Mouse (Mus musculus): ENCODE data around the gene Hist1h2ae. TPM values are rescaled to one million over a fixed set of nuclear protein-coding genes. Genes with fewer than 3 reads are reported as not detected.
"Not testable (repeated sequence)": the region's sequence is repeated elsewhere in the genome, so short reads cannot be mapped to it uniquely, and the experiment has no call there.

The Hist1h2ae gene
- polyA plus RNA-seq, 1 experiment, result 5.2 TPM

DNA sequence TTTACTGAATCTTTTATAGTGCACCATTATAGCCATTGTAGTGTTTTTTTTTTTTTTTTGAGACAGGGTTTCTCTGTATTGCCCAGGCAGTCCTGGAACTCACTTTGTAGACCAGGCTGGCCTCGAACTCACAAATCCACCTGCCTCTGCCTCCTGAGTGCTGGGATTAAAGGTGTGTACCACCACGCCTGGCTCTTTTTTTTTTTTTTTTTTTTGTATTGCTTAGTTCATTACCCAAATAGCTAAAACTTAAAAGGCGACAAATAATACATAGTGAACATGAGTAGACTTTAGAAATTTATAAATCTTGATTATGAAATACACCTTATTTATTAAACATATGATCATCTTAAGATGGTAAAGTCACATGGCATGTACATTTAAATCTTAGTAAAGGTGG, 29.5 kb downstream of the Hist1h2ae start:
- Histone ChIP-seq H3K36me3 (ENCODE audit: control insufficient read depth) (peaks cover 32% of the 10 kb centered on the region), H3K4me3 (replicated peaks) (peak overlapping the region; percentile 64)
- no peak for TF ChIP-seq GATA1 (IDR thresholded peaks at IDR 0.05; ENCODE audit: low read length)
- TF ChIP-seq TAL1 (IDR thresholded peaks at IDR 0.05; ENCODE audit: low read length), result no peak

DNA sequence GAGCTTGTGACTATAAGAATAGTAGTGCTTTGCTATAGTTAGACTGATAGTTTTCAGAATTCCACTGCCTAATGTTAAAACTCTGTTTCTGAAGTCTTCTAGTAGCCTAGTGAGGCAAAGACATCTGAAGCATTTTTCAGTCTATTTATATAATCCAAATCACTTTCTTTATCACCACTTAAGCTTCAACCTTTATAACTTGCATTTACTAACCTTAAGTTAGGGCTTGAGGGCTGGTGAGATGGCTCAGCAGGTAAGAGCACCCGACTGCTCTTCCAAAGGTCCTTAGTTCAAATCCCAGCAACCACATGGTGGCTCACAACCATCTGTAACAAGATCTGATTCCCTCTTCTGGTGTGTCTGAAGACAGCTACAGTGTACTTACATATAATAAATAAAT, 31.2 kb downstream of the Hist1h2ae start:
- not testable (repeated sequence) for H3K4me3 ChIP-seq (replicated peaks); H3K9me3 ChIP-seq (ENCODE audit: control insufficient read depth, low read length); H3K27me3 ChIP-seq (ENCODE audit: control insufficient read depth)
- Histone ChIP-seq H3K36me3 (ENCODE audit: control insufficient read depth) (peaks cover 32% of the 10 kb centered on the region), H3K4me1 (ENCODE audit: control insufficient read depth) (peaks cover 52% of the 10 kb centered on the region)

More for the DNA sequence above, 29.5 kb downstream of the Hist1h2ae start:
- no peaks in the 10 kb centered on the region for H3K27me3 ChIP-seq (ENCODE audit: control insufficient read depth)
- H3K4me1 ChIP-seq (ENCODE audit: control insufficient read depth), result peaks cover 54% of the 10 kb centered on the region
- no peaks in the 10 kb centered on the region for H3K9me3 ChIP-seq (ENCODE audit: control insufficient read depth, low read length)

DNA sequence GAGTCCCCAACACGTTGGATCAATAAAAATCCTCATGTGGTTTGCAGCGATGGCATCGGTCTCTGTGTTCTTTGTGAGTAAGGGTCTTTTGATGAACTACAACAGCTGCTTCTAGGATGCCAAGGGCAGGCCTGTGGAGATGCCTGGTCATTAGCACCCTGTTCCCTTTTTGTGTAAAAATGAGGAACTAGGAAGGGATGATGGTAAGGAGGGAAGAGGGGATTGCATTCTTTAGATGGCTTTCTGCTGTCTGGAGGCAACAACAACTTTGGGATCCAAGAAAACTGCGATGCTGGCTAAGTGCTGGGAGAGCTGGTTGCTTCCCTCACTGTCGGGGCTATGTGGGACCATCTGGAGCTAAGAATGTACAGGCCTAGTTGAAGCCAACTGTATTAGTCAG, 32.8 kb downstream of the Hist1h2ae start:
- H3K36me3 ChIP-seq (ENCODE audit: control insufficient read depth), result peaks cover 32% of the 10 kb centered on the region
- H3K9me3 ChIP-seq (ENCODE audit: control insufficient read depth, low read length), result no peaks in the 10 kb centered on the region
- no peak for TF ChIP-seq GATA1 (IDR thresholded peaks at IDR 0.05; ENCODE audit: low read length)
- no peak for TF ChIP-seq TAL1 (IDR thresholded peaks at IDR 0.05; ENCODE audit: low read length)
- peaks cover 51% of the 10 kb centered on the region for H3K4me1 ChIP-seq (ENCODE audit: control insufficient read depth)
- H3K4me3 ChIP-seq (replicated peaks), result peak overlapping the region; percentile 17
- no peaks in the 10 kb centered on the region for H3K27me3 ChIP-seq (ENCODE audit: control insufficient read depth)

DNA sequence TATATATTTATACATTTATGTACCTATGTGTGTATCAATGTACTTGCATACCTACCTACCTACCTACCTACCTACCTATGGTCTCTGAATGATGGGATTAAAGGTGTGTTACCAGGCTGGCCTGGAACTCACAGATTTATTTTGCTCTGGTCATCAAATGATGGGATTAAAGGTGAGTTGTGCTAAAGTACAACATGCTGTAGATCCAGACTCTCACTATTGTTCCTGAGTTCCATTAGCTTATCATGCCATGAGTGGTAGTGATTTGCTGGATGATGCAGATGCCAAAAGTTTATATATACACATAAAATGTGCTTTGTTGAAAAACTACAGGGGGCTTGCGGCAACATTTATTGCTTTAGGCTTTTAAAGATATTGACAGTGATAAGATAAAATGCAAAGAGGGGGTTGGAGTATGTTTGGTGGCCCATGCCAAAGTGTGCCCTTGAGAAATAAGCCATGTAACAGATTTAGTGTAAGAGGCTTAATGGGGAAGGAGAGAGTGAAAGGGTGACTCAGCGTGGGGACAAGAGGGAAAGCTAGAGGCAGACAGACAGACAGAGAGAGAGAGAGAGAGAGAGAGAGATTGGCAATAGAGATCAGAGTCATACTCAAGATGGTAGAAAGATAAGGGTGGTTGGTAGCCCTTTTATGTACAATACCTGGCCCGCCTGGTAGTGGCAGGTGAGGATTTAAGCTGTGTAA, 33.9 kb downstream of the Hist1h2ae start:
- peaks cover 60% of the 10 kb centered on the region for H3K4me1 ChIP-seq (ENCODE audit: control insufficient read depth)

DNA sequence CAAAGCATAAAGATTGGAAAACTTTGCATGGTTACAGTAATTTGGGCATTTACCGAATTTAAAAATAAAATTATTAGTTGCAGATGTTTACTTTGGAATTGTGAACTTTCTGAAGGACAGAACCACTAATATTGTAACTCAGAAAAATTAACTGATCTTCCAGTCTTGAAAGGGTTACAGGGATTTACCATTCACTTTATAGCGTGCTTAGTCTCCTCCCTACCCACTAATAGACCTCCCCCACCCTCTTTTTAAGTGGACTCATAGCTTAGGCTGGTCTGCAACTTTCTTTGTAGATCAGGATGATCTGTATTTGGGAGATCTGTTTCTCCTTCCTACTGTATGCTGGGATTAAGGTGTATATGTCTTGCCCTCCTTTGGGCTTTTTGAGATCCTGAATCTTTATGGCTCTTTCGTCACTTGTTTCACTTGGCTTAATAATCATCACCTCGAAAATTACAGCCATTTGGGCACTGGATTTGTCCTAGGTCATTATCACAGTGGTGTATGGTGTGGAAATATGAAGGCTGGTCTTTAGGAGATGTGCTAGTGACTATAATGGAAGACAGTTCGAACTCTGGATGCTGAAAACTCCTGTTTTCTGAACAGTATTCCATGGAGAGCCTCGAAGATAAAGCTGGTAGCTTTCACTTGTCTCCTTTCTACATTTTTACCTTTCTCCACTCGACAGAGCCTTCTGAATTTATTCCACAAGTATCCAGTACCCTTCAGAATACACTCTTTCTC, 34.8 kb downstream of the Hist1h2ae start:
- H3K9me3 ChIP-seq (ENCODE audit: control insufficient read depth, low read length), result no peaks in the 10 kb centered on the region
- TF ChIP-seq TAL1 (IDR thresholded peaks at IDR 0.05; ENCODE audit: low read length) (no peak), GATA1 (IDR thresholded peaks at IDR 0.05; ENCODE audit: low read length) (no peak)
- peaks cover 56% of the 10 kb centered on the region for H3K4me1 ChIP-seq (ENCODE audit: control insufficient read depth)
- no peaks in the 10 kb centered on the region for H3K27me3 ChIP-seq (ENCODE audit: control insufficient read depth)
- peaks cover 32% of the 10 kb centered on the region for H3K36me3 ChIP-seq (ENCODE audit: control insufficient read depth)
- peak overlapping the region; percentile 75 for H3K4me3 ChIP-seq (replicated peaks)

More for the DNA sequence above, 33.9 kb downstream of the Hist1h2ae start:
- H3K4me3 ChIP-seq (replicated peaks), result peak overlapping the region; percentile 75
- TF ChIP-seq TAL1 (IDR thresholded peaks at IDR 0.05; ENCODE audit: low read length) (no peak), GATA1 (IDR thresholded peaks at IDR 0.05; ENCODE audit: low read length) (peak; percentile 30; the same call in 1 of the 2 replicates)
- no peaks in the 10 kb centered on the region for H3K27me3 ChIP-seq (ENCODE audit: control insufficient read depth)
- peaks cover 32% of the 10 kb centered on the region for H3K36me3 ChIP-seq (ENCODE audit: control insufficient read depth)
- H3K9me3 ChIP-seq (ENCODE audit: control insufficient read depth, low read length), result no peaks in the 10 kb centered on the region

DNA sequence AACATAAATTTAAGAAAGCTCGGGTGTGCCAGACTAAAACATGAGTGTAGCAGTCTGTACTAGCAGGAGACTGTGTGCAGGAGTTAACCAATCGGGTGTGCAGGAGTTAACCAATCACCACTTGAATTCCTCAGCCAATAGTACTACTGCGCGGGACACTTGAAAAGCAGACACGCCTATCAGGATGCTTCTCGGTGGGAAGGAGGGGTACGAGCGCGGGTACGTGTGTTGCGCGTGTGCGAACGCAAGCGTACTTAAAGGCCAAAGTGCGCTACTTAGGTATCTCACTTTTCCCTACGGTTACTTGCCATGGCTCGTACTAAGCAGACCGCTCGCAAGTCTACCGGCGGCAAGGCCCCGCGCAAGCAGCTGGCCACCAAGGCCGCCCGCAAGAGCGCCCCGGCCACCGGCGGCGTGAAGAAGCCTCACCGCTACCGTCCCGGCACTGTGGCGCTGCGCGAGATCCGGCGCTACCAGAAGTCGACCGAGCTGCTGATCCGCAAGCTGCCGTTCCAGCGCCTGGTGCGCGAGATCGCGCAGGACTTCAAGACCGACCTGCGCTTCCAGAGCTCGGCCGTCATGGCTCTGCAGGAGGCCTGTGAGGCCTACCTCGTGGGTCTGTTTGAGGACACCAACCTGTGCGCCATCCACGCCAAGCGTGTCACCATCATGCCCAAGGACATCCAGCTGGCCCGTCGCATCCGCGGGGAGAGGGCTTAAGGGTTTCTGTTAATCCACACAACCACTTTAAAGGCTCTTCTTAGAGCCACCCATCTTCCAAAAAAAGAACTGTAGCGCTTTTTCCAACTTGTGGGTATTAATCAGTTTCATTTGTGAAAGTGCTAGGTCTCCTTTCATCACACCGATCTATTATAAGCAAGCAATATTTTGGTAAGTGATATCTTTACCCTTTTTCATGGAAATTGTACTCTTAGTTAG, 35.6 kb downstream of the Hist1h2ae start, which contains the start of gene Hist1h3g:
Gene Hist1h3g (plus strand): TSS at position 286 of the 939 bp plus-strand sequence.
- Histone ChIP-seq H3K36me3 (ENCODE audit: control insufficient read depth) (peaks cover 27% of the 10 kb centered on the region), H3K4me3 (replicated peaks) (peak within 1 kb of the TSS; percentile 82), H3K4me1 (ENCODE audit: control insufficient read depth) (peaks cover 49% of the 10 kb centered on the region)
- H3K27me3 ChIP-seq (ENCODE audit: control insufficient read depth); H3K9me3 ChIP-seq (ENCODE audit: control insufficient read depth, low read length): not testable (repeated sequence)

DNA sequence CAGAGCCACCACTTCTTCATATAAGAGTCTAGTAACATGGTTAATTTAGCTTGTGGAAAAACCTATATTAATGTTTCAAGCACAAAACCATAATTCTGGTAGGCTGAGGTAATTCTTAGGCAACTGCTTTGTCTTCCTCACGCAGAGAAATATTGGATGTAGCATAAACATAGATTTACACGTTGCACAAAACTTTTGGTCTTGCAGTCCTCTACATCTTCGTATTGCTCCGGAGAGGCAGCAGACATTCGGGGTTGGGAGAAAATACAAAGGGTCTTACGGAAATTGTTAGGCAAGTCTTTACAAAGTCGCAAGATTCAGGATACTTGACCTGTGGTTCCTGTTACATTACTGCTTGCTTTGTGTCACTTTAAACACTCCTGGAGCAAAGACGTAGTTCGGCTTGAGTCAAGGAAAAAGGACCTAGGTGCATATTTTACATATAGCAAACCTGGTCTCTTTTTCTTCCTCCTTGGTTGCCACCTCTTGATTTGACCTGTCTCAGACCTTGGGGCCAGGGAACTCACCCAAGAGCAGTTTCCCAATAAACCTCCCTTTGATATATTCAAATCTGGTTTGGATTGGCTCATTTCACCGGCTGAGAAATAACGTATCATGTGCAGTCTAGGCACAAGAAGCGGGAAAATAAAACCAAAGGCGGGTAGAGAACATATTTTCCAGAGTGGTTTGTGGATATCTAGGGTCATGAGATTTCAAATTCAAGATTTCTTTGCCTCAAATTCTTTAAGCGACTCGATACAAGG, 36.5 kb downstream of the Hist1h2ae start:
- H3K9me3 ChIP-seq (ENCODE audit: control insufficient read depth, low read length), result no peaks in the 10 kb centered on the region
- H3K4me3 ChIP-seq (replicated peaks), result peak overlapping the region; percentile 82
- TF ChIP-seq TAL1 (IDR thresholded peaks at IDR 0.05; ENCODE audit: low read length) (no peak), GATA1 (IDR thresholded peaks at IDR 0.05; ENCODE audit: low read length) (no peak)
- H3K36me3 ChIP-seq (ENCODE audit: control insufficient read depth), result peaks cover 23% of the 10 kb centered on the region
- H3K27me3 ChIP-seq (ENCODE audit: control insufficient read depth), result no peaks in the 10 kb centered on the region
- H3K4me1 ChIP-seq (ENCODE audit: control insufficient read depth), result peaks cover 51% of the 10 kb centered on the region

DNA sequence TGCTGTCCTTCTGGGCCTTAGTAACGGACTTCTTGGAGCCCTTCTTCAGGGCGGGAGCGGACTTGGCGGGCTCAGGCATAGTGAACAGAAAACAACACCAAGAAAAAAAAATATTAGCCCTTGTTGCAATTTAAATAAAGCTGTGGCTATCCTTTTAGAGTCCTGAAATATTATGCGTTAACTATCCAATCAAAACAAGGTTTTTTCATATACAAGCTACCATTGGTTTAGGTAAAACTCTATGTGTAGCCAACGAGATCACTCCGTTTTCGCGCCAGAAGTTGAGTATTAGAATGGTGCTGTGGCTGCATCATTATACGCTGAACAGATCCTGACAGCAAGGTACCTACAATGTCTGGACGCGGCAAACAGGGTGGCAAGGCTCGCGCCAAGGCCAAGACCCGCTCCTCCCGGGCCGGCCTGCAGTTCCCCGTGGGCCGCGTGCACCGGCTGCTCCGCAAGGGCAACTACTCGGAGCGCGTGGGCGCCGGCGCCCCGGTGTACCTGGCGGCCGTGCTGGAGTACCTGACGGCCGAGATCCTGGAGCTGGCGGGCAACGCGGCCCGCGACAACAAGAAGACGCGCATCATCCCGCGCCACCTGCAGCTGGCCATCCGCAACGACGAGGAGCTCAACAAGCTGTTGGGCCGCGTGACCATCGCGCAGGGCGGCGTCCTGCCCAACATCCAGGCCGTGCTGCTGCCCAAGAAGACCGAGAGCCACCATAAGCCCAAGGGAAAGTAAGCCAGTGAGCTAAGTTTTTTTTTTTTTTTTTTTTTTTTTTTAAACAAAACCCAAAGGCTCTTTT, 37.3 kb downstream of the Hist1h2ae start, which contains the start of gene Hist1h2af:
Gene Hist1h2af (plus strand): TSS at position 347 of the 808 bp plus-strand sequence.
- Histone ChIP-seq H3K36me3 (ENCODE audit: control insufficient read depth) (peaks cover 18% of the 10 kb centered on the region), H3K4me3 (replicated peaks) (peak within 1 kb of the TSS; percentile 82), H3K4me1 (ENCODE audit: control insufficient read depth) (peaks cover 53% of the 10 kb centered on the region)
- H3K27me3 ChIP-seq (ENCODE audit: control insufficient read depth); H3K9me3 ChIP-seq (ENCODE audit: control insufficient read depth, low read length): not testable (repeated sequence)
